Mouse (Mus musculus): ENCODE measurements at regions not wholly inside any gene's neighbourhood (a gene's known extent, or its start where the extent isn't known, plus 50 kb on each side); places are given as distances from the start of the nearest gene placed in this dataset.

DNA sequence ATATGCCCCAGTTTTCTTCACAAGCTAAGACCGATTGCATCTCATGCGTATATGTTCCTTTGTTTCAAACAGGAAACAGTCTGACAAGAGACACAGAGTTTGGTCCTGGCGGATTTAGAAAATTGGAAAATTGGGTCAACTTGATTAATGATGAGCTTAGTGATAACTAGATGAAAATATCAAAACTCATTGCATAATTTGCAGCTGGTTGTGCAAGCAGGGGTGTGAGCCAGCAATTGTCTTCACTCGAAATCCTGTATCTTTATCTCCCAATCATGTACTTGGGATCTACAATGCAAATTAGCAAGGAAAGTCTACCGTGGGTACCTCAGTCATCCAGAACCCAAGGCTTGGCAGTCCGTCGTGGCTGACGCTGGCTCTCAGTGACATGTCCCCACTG lies 128.9 kb upstream of the N6amt1 start:
- DNase-seq: no peak

DNA sequence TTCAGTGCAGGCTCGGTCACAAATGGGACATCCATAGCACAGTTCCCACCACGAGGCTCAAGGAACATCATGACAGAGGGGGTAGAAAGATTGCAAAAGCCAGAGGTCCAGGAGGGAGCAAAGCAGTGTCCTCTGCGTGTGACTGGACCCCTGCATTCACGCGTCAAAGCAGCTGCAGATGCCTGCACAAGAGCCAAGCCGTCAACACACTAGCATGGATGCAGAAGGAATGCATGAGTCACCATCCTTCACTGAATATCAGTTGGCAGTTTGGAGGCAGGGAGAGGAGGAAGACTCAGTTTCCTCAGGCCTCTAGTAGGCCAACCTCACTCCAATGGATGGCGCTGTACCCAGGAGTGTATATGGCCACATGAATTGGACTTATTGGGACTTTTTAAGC lies 130.0 kb upstream of the N6amt1 start:
- no peak for DNase-seq

DNA sequence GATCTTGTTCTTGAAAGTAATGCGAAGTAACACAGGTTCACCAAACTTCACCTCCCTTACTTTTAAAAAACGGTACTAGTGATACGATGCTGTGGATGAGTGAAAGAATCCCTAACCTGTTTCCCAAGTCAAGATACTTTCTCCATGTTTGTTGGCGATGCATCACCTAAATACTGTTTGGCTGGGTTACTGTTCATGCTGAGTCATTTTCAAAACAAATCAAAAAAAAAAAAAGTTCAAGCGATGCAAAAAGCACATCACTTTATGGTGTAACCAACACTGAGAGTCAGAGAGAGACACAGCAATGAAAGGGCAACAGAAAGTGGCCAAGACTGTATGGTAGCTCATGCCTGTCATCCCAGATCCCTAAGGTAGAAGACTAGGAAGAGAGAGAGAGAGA lies 133.4 kb upstream of the N6amt1 start:
- no peak for DNase-seq

DNA sequence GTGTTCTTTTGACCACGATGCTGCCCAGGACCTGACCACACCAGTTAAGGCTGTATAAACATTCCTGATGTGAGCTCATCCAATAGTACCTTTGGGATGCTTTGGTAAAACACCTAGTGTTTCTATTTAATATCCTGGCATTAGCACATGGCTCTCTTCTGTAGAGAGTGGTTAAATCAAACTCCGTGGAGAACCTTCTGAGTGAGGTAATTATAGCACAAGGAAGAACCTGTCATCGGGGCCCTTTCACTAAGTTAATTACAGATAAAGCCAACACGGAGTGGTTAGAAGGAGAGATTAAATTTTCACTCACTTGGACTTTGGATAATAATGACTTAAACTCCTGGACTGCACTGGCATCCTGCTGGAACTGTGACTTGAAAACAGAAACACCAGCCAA lies 133.8 kb upstream of the N6amt1 start:
- DNase-seq: no peak

DNA sequence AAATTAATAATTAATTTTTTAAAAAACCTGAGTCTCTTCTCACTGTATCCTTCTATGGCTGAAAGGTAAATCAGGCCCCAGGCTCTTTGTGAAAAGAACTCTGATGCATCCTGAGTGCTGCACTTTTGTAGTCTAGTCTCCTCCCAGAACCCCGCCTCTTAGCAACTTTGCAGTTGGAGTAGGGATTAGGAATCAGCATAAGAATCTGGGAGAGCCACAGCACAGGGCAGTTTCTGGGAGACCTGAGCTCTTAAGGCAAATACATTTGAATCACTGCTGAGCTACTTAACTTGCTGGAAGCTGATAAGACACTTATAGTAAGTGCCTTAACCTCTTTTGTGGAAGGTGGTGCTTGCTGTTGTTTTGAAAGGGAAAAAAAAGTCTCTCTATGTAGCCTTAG lies 146.1 kb upstream of the N6amt1 start:
- no peak for DNase-seq

DNA sequence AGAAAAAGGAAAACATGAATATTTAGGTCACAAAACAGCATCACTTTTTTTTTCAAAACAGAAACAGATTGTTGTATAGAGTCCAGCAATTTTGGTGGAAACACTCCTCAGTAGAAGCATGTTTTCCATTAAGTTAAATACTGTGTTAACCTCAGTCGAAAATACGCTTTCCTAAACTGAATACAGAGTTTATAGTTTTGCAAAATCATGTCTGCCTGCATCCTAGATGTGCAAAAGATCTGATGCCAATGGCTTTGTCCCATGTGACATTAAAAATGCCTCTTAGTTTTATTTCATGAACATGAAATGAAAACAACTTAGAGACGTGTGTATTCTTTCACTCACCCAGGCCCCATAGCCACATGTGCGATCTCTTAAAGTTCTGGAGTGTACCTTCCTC lies 163.5 kb upstream of the N6amt1 start:
- no peak for DNase-seq

DNA sequence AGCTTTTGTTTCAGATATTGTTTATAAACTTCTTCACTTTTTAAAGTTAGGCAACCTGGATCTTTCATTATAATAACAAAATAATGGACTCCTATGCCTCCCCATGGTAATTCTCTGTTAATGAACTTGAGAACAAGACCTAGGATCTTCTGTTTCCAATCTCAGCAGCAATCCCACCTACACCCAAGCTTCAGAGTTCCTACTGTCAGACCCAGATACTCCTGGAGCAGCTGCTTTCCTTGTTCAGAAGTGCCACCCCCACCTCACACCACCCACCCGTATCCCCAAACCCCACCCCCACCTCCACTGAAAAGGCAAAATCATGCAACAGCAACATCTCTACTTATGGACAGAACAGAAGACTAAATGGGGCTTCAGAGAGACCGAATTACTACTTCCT lies 165.2 kb upstream of the N6amt1 start:
- no peak for DNase-seq

DNA sequence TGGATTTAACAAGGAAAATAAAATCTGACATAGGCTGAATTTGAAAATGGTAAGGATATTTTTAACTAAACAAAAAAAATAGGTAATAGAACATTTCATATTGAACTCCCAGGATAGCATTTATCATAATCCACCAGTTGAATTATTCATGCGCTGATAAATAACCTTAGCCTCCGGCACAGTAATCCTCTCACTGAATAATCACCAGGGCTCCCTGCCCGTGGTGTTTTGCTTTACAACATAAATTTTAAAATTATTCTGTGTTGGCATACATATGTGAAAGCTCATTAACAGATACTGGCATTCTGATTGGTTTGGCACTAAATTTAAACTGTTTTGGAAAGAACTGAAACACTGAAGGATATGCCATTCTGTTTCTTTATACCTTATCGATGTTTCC lies 181.6 kb upstream of the N6amt1 start:
- no peak for DNase-seq

DNA sequence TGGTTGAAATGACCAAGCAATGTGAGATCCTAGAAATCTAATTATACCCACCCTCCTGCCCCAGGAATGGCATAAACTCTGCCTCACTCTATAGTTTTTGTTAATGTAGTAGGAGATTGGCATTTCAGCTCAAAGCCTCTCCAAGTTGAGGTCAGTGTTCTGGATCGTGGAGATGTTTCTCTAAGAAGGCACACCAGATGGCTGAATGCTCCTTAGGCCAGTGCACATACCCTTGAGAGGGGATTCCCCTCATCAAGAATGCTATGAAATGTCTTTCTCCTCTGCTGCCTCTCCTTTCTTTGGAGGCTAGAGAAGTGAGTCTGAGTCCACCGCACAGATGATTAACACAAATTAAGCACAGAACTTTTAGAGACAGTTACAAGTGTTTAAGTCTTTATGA lies 214.7 kb upstream of the N6amt1 start:
- no peak for DNase-seq

DNA sequence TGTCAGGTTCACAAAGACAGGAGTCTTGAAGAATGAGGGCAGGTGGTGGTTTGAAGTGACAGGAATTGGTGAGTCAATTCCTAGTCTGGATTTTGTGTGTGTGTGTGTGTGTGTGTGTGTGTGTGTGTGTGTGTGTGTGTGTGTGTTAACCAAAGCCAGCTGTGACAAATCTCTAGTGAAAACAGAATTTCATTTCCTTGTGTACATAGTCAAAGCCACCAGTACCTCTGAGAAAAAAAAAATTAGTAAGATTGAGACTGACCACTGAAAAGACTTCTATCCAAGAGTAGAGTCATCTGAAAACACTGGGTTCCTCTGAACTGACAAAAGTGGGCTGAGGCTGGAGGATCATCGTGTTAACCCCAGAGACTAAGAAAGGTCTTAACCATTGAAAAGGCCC lies 217.5 kb upstream of the N6amt1 start:
- no peak for DNase-seq

DNA sequence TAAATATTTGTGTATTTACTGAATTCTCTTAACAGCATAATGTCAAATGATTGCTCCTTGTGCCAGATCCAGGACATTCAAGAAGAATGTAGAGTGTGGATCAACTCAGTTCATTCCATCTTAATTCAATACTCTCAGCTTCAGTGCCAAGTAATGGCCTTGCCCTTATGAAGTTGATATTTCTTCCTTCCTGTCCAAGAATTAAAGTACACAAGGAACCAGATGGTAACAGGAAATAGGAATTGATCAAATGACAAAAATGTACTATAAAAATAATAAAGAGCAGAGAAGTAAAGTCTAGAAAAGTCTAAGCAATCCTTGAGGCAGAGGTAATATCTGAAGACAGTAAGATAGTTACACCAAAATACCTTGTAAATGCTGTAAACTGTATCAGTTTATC lies 219.5 kb upstream of the N6amt1 start:
- no peak for DNase-seq

DNA sequence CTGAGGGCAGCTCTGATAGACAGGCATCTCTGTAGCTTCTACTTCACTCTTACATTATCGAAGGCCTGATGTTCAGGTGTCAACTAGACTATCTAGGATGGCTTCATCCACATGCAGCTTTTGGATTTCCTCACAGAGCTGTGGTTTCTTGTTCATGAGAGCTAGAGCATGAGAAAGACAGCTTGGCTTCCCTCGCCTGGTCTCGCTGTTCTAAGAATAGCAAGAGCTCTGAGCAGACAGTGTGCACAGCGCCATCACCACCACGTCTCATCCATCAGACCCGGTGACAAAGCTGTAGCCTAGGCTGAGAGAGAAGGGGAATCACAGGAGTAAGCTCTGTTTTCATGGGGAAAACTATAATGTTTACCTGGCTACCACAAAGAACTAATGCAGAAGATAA lies 220.1 kb upstream of the N6amt1 start:
- no peak for DNase-seq

DNA sequence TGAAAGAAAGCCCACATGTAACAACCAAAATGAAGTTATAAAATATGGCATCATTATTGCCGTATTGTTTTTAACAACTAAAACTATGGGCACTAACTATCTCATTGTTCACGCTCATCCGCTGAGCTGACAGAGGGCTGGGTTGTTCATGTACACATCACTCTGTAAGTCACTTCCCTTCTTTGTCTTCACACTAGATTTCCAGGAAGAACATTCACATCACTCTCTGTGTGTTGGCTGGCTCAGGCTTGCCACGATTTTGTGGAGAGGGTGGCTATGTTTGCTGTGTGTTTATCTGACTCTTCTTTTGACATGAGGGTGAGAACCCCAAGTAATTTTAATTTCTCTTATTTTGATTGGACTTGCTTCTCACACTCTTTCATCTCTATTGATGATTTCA lies 221.9 kb upstream of the N6amt1 start:
- DNase-seq: no peak

DNA sequence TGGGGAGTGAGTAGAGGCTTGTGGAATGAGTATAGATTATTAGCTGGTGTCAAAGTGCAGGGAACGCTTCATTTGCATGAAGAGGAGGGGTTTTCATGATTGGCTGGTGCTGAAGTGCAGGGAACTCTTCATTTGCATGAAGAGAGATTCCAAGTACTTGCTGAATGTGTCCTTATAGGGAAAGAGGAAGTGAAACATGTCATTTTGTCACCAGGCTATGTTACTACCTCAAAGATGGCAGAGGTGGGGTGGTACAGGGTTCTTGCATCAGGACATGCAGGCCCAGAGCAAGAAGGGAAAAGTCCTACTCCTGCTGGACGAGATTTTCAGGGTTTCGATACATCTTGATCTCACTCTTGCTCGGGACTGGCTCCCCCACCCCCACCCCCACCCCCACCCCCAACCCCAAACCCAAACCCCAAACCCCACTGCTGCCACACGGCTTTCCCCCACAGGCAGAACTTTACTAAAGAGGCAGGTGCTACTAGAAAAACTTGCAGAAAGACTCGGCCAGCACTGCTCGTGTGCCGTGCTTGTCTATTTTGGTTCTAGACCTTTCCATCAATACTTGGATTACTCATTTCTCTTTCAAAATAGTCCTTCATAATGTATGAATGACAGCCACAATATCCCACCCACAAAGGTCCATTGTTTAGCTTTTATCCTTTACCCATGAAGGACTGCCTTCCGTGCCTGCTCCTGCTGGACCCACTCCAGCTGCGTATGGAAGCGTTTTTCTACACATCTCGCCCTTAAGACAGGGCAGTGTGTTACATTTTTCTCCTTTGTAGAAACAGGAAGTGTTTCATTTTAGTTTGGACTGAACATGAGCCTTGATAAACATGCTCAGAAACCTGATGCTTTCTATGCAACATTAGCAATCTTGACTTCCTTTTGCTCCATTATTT lies 223.0 kb upstream of the N6amt1 start:
- DNase-seq: no peak

DNA sequence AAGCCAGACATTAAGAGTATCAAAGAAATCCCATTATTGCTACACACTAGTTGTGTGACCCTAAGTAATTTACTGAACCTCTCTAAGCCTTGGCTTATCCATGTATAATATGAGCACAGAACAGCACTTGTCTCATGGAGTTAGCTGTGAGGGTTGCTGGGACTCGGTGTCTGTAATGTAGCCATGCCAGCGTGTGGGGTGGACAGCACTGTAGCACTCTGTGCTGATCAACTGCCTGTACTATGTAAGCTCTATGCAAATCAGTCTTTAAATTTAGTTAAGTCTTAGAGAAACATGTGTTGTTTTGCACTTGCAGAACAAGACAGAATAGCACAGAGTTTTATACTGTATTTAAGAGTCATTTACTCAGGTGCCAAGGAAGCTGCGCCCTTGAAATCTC lies 225.0 kb upstream of the N6amt1 start:
- no peak for DNase-seq

DNA sequence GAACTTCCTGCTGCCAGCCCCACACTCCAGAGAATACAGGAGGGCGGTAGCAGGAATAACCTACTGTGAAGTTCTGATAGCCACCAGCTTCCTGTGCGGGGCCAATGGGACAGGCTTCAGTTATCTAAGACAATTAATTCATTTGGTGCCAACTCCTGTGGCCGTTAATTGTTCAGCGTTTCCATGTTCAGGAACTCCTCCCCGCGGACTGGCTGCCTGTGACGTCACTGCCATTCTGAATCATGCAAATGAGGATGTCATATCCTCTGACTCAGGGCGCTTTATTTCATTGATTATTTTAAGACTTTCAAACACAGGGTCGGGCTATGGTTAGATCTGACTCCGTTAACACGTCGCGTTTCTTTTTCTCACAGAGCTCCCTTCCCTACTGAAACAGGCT lies 225.8 kb upstream of the N6amt1 start:
- DNase-seq: peak; percentile 5

DNA sequence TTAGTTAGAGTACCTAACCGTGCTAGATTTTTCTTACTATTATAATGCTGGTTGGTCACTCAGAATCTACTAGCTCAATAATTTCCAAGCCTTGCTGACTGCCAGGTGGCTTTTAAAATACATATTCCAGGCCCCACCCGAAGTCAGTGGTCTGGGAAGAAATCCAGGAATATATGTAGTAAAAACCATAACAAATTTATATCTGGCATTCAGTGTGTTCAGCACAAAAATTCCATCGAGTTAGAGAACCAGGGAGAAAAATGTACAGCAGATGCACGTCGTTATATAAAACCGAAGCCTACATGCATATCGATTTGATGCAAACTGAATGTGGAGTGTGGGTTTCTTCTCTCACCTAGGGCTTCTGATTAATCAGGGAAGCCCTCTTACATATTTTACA lies 229.5 kb upstream of the N6amt1 start:
- no peak for DNase-seq

DNA sequence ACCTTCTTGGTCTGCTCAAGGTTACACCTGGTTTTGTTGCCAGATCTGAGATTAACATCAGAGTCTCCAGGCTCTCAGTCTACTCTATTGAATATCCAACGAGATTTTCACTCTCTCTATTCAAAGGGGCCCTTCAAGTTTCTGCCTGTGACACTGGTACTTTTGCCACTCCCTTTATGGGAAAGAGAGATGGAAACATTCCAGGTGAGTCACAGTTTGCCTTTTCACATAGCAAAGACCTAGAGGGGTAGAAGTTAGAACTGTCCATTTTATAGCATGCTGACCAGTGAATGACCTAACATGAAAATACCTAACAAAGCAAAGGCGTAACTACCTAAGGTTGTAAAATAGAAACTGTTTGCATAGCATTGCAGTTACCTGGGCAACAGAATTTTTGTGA lies 250.4 kb upstream of the N6amt1 start:
- DNase-seq: no peak

DNA sequence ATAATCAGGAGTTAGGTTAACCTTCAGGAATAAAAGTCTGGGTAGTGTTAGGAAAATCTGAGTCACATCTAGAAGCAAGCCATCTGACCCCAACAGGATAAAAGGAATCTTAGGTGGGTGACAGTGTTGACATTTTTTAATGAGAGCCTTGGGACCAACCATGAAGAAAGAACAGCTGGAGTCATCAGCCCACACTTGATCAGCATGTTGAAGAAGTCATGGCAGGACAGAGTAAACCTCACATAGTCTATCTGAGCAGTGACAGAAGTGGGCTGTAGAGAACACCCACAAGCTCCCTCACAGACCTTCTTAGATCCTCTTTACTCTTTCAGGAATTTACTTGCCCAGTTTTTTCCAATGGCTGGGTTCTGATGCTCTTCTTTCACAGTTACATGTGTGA lies 251.9 kb upstream of the N6amt1 start:
- no peak for DNase-seq

DNA sequence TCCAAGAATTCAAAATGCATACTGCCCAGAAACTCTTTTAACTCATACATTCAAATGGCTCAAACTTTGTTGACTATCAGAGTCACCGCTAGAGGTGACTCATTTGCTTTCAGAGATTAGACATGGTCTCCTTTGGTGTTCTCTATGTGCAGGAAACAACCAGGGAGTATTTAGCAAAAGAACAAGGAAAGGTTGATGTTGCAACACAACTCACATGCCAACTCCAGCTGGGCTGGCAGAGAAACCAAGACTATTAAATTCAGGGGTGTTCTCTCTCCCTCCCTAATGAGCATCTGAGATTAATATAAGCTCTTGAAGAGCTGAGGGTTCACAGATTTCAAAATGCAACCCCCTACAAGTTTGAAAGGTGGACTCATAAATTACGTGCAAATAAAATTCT lies 262.0 kb upstream of the N6amt1 start:
- DNase-seq: no peak

DNA sequence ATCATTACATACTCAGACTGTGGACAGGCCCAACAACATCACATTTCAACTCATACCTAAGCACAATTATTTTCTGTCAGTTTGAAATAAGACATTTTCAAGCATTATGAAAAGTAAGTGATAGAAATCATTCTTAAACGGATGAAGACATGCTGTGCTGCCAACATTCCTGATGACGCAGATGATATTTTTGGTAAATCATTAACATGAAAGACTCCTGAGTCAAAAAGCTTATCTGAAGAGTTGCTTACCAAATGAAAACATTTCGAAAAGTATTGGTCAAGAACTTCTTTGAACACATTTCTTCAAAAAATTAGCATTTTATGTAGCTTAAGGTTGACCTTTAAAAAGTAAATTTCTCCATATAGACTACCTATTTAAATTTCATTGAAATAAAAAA lies 264.7 kb upstream of the N6amt1 start:
- no peak for DNase-seq

DNA sequence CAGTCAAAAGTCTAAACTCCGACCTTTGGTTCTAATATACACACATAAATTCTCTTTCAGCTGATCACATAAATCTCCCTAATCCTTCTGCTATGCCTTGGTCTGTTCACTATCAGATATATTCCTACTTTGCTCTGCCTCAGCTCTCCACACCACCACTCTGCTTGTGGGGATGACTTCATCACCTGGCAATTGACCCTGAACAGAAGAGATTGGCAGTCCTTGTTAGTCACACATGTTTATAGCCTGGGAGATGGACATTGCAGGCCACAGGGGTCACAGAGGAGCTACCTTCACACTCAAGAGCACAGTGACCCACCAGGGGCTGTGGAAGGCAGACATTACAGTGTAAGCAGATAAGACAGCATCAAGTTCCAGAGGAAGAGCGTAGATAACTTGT lies 270.5 kb upstream of the N6amt1 start:
- no peak for DNase-seq

DNA sequence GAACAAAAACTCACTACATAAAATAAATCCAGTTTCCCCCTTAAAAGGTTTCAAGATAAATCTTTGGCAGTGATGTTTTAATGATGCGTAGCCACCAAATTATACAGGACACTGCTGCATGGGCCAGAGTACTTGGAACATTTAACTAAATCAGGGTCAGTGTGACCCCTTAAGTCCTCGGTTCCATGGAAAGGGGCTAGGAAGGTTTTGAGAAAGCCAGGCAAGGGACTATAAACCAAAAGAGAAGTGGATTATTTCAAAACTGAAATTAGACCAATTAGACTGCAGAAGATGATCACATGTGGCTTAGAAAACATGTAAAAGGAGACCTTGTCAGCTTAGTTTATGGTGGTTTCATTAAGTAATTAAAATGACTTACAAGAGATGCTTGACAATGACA lies 276.6 kb upstream of the N6amt1 start:
- DNase-seq: no peak

DNA sequence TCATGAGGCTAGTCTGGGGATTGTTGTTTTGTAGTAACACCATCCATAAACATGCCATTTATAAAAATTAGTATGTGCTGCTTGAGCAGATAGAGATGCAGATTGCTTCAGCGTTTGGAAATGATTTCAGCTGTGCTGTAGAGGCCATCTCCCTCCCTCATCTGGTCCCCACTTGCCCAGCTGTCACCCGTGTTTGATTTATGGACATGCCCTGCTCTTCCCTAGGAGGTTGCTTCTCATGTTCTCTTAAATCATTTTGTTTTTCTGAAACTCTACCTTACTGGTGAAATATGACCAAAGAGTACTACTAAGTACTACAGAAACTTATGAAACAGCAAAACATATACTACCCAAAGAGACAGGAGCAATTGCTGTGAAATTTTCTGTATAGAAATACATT lies 284.7 kb upstream of the N6amt1 start:
- DNase-seq: peak; percentile 33

DNA sequence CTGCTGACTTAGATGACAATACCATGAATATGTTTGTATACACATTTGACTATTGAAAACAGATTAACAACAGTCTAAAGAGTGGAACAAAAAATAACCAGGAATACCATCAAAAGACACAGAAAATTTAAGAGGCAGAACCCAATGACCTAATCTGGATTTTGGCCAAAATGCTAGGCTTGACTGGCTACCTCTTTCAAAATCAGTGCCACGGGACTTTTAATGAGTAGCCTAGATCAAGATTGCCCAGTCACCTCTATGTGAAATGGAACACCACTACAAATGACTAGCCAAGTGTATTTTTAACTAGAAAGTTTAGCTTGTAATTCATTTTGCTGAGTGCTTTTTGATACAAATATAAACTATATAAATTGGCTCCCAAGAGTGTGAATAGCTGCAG lies 286.0 kb upstream of the N6amt1 start:
- DNase-seq: no peak

Measured in gastrocnemius, postnatal 10 days (tissue).